38 mouse cellular contexts compared by ENCODE assay signal in genomic region chr17:28472696-28473095, GRCm38 (mm10). TPM values are rescaled to one million over a fixed set of nuclear protein-coding genes. Genes with fewer than 3 reads are reported as not detected.
DNase-seq lines count a peak whose midpoint lies in the region; ATAC-seq lines count a peak whose summit lies in the region.
"Had no signal": no experiment of that assay in that cellular context is flagged by ENCODE, and none has a peak within 500 bp of the region (broad histone marks: within the 10 kb centered on the region; RNA-seq: fewer than 3 reads in every experiment).

No protein-coding gene starts in this region.

- H3K4me1 ChIP-seq in heart, embryonic 11.5 days (ENCODE audit: control insufficient read depth, insufficient read depth, low read length): peaks cover 6% of the 10 kb centered on the region
- H3K4me1 ChIP-seq: stomach, embryonic 15.5 days had no signal

- no peak overlapping the region for H3K4me3 ChIP-seq in heart, embryonic 11.5 days (ENCODE audit: low read depth, low read length)
- H3K4me3 ChIP-seq: heart, embryonic 13.5 days; hindbrain, embryonic 13.5 days; limb, embryonic 13.5 days; lung, embryonic 15.5 days; midbrain, embryonic 13.5 days; neural tube, embryonic 13.5 days; stomach, embryonic 15.5 days had no signal

- H3K36me3 ChIP-seq in heart, embryonic 11.5 days (ENCODE audit: control insufficient read depth, insufficient read depth, low read length): no peaks in the 10 kb centered on the region
- H3K36me3 ChIP-seq: heart, embryonic 13.5 days; hindbrain, embryonic 13.5 days; limb, embryonic 13.5 days; lung, embryonic 15.5 days; midbrain, embryonic 13.5 days; neural tube, embryonic 13.5 days; stomach, embryonic 15.5 days had no signal

- H3K27ac ChIP-seq in heart, embryonic 11.5 days (ENCODE audit: low read depth, low read length): no peak overlapping the region
- H3K27ac ChIP-seq: heart, embryonic 13.5 days; hindbrain, embryonic 13.5 days; limb, embryonic 13.5 days; lung, embryonic 15.5 days; midbrain, embryonic 13.5 days; neural tube, embryonic 13.5 days; stomach, embryonic 15.5 days had no signal

- H3K27me3 ChIP-seq in heart, embryonic 11.5 days (ENCODE audit: control insufficient read depth, insufficient read depth, low read length): no peaks in the 10 kb centered on the region
- H3K27me3 ChIP-seq: heart, embryonic 13.5 days; hindbrain, embryonic 13.5 days; limb, embryonic 13.5 days; lung, embryonic 15.5 days; midbrain, embryonic 13.5 days; neural tube, embryonic 13.5 days; stomach, embryonic 15.5 days had no signal

- no peak overlapping the region for H3K4me2 ChIP-seq in heart, embryonic 11.5 days
- H3K4me2 ChIP-seq: heart, embryonic 13.5 days; hindbrain, embryonic 13.5 days; limb, embryonic 13.5 days; liver, embryonic 11.5 days; lung, embryonic 15.5 days; midbrain, embryonic 13.5 days; neural tube, embryonic 13.5 days; stomach, embryonic 15.5 days had no signal

- no peak overlapping the region for H3K9ac ChIP-seq in heart, embryonic 11.5 days (ENCODE audit: low read depth, low read length)
- H3K9ac ChIP-seq: heart, embryonic 13.5 days; hindbrain, embryonic 13.5 days; limb, embryonic 13.5 days; lung, embryonic 15.5 days; midbrain, embryonic 13.5 days; neural tube, embryonic 13.5 days; stomach, embryonic 15.5 days had no signal

- peak; percentile 86 for DNase-seq in heart, adult 11 months
- peak; percentile 45 for DNase-seq in testis, postnatal 10 days (ENCODE audit: low spot score)
- no peak for DNase-seq in testis, postnatal 14 days (ENCODE audit: low spot score)
- peak; percentile 62 for DNase-seq in adrenal gland, postnatal 14 days
- DNase-seq in embryo, embryonic 10.5 days (ENCODE audit: low spot score): no peak
- no peak for DNase-seq in B cell, adult 2 months
- DNase-seq: cerebellum, adult 8-10 months; cerebellum, postnatal 25 days; gastrocnemius, postnatal 14 days; kidney, adult 8-10 months; kidney, postnatal 4 days; retina, postnatal 1 day; right cerebral cortex, postnatal 14 days; thymus, adult 2 months; thymus, postnatal 36 days had no signal

- no peak for ATAC-seq in heart, embryonic 11.5 days (replicated peaks; ENCODE audit: insufficient number of reproducible peaks, low FRiP score, low TSS enrichment)
- ATAC-seq: CD4-positive, CD25-positive, alpha-beta regulatory T cell, adult 4 months; forebrain, embryonic 14.5 days; intestine, embryonic 16.5 days; midbrain, embryonic 13.5 days had no signal

- whole genome bisulfite sequencing in heart, embryonic 11.5 days (ENCODE audit: insufficient replicate concordance): 49% methylated on average over 5 of the region's 5 CpGs

- no peaks in the 10 kb centered on the region for H3K9me3 ChIP-seq in heart, embryonic 11.5 days (replicated peaks; ENCODE audit: control insufficient read depth, low read length)
- H3K9me3 ChIP-seq: heart, embryonic 13.5 days; hindbrain, embryonic 13.5 days; limb, embryonic 13.5 days; lung, embryonic 15.5 days; midbrain, embryonic 13.5 days; neural tube, embryonic 13.5 days; stomach, embryonic 15.5 days had no signal

RNA-seq across cellular contexts. Expression of gene Fkbp5, which starts 44.6 kb away (rescaled TPM):
- polyA plus RNA-seq in heart, embryonic 11.5 days (2014; fragmentation: Nextera tagmentation; extraction: Ambion mirVana): 5.0 and 5.8 TPM in 2 replicates
- 73.0 and 118 TPM in 2 replicates for total RNA-seq in adrenal gland, postnatal 14 days (2021)

RNA-seq across cellular contexts. Expression of gene Armc12, which starts 57.9 kb away (rescaled TPM):
- not detected in 2 replicates for polyA plus RNA-seq in heart, embryonic 11.5 days (2014; fragmentation: Nextera tagmentation; extraction: Ambion mirVana)
- not detected in 2 replicates for total RNA-seq in adrenal gland, postnatal 14 days (2021)
- total RNA-seq: gastrocnemius, postnatal 14 days; granulocyte monocyte progenitor cell, adult 5-6 weeks; heart, postnatal 25 days; layer of hippocampus, adult 8-10 months; layer of hippocampus, postnatal 25 days; left cerebral cortex, adult 8-10 months; left cerebral cortex, postnatal 36 days; megakaryocyte, adult 5-6 weeks had no signal
- polyA plus RNA-seq: CD4-positive, CD25-positive, alpha-beta regulatory T cell, adult 4 months; embryonic facial prominence, embryonic 11.5 days; forebrain, embryonic 14.5 days; heart, embryonic 13.5 days; hindbrain, embryonic 13.5 days; intestine, embryonic 16.5 days; kidney, postnatal 0 days; limb, embryonic 13.5 days; liver, embryonic 11.5 days; liver, embryonic 16.5 days; lung, embryonic 15.5 days; midbrain, embryonic 13.5 days; neural tube, embryonic 13.5 days; small intestine, adult 2 months; stomach, embryonic 15.5 days had no signal

Comparison
In these comparisons a context has a peak if more than half of its experiments do, and no peak if none do; other contexts are left out.
1. DNase-seq: peak in heart, adult 11 months (single experiment), testis, postnatal 10 days (single experiment) and adrenal gland, postnatal 14 days (single experiment); none in testis, postnatal 14 days (single experiment), embryo, embryonic 10.5 days (single experiment) and B cell, adult 2 months (0 of 2).